Mouse (Mus musculus): Measurements from ENCODE around the gene Fbxo9. TPM values are rescaled to one million over a fixed set of nuclear protein-coding genes. Genes with fewer than 3 reads are reported as not detected.

Gene Fbxo9
- 10 to 100 TPM; 48.0 to 62.1 TPM for total RNA-seq (2023)

GRCm38 (mm10) chr9:78108796-78109239 is at the start of gene Fbxo9, which contains the start of gene Ick:
Fbxo9 (minus strand) TSS chr9:78109065.
Ick (plus strand) TSS chr9:78109192.

DNA sequence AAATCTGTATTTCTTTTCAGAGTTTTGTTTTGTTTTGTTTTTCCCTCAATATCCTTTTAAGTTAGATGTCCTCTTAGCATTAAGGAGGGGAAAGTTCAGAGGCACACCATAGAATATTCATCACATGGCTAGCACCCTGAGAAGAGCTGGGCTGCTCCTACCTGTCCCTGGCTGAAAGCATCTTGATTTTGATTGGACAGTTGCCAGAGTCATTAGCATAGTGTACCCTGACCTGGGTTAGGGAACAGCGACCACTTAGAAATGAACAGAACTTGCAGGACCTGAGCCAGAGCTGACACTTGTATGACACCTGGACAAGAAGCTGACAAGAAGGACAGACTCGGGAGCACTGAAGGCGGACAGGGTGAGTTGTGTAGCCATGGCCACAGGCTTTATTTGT is 57.2 kb downstream of the Fbxo9 start, which contains the start of gene Gcm1:
TSS of gene Gcm1 (plus strand) at position 248 of the 400 bp plus-strand sequence.

Other genes starting within 250 kb of the Fbxo9 start
- 100 to 1,000 TPM; 127 to 135 TPM for gene Elovl5, start 191.7 kb downstream of the Fbxo9 start, total RNA-seq (2023)
- gene Gcm1, start 57.1 kb downstream of the Fbxo9 start, total RNA-seq (2023) = not detected
- 1 to 10 TPM; 8.7 to 8.9 TPM for gene Ick, start 127 bp upstream of the Fbxo9 start, total RNA-seq (2023)
- gene Gsta4, start 73.7 kb upstream of the Fbxo9 start, total RNA-seq (2023) = 1 to 10 TPM; 1.2 to 1.4 TPM
- not detected for gene Gsta1, start 121.6 kb upstream of the Fbxo9 start, total RNA-seq (2023)
- gene Gm3776, start 148.1 kb upstream of the Fbxo9 start, total RNA-seq (2023) = not detected
- gene Gm10639, start 180.9 kb upstream of the Fbxo9 start, total RNA-seq (2023) = not detected
- gene Omt2a, start 205.7 kb upstream of the Fbxo9 start, total RNA-seq (2023) = not detected
- not detected for gene Omt2b, start 218.5 kb upstream of the Fbxo9 start, total RNA-seq (2023)
- not detected for gene Gsta2, start 246.7 kb upstream of the Fbxo9 start, total RNA-seq (2023)